Mouse (Mus musculus): ENCODE results near the gene Gm10061.
"Not testable (repeated sequence)": the region's sequence is repeated elsewhere in the genome, so short reads cannot be mapped to it uniquely, and the experiment has no call there.

Gene Gm10061

GRCm38 (mm10) chr16:89150786-89151185, at the start of gene Gm10061:
Gm10061 (plus strand) TSS chr16:89151086.
- no peak for DNase-seq (ENCODE audit: extremely low spot score, low read depth, low spot score)

- no peak for DNase-seq (ENCODE audit: extremely low spot score, low read depth, low spot score)
These were observed 10.3 kb upstream of the Gm10061 start, which contains the start of gene Gm6358 for GRCm38 (mm10) chr16:89140551-89140950. Gm6358 (plus strand) TSS chr16:89140851.

- no peak for DNase-seq (ENCODE audit: extremely low spot score, low read depth, low spot score)
These were observed 6.8 kb downstream of the Gm10061 start, which contains the start of gene Gm9789 for GRCm38 (mm10) chr16:89157652-89158051. Gm9789 (plus strand) TSS chr16:89157952.

- DNase-seq (ENCODE audit: extremely low spot score, low read depth, low spot score): not testable (repeated sequence)
These were observed 18.3 kb downstream of the Gm10061 start, which contains the start of gene Gm7735 for GRCm38 (mm10) chr16:89169190-89169589. Gm7735 (plus strand) TSS chr16:89169490.

- DNase-seq (ENCODE audit: extremely low spot score, low read depth, low spot score): no peak
These were observed 23.5 kb downstream of the Gm10061 start, which contains the start of gene 1110057P08Rik for GRCm38 (mm10) chr16:89174435-89174834. 1110057P08Rik (plus strand) TSS chr16:89174735.

- DNase-seq (ENCODE audit: extremely low spot score, low read depth, low spot score): no peak
These were observed 37.7 kb downstream of the Gm10061 start for GRCm38 (mm10) chr16:89188621-89189020.

Measured in hindlimb bud, embryonic 11.5 days (tissue).